Mouse (Mus musculus): Measurements from ENCODE around the gene Egln3. TPM values are rescaled to one million over a fixed set of nuclear protein-coding genes. Genes with fewer than 3 reads are reported as not detected.

The Egln3 gene
- polyA plus RNA-seq, 1 experiment from 2014 or later: 6.1 TPM

DNA sequence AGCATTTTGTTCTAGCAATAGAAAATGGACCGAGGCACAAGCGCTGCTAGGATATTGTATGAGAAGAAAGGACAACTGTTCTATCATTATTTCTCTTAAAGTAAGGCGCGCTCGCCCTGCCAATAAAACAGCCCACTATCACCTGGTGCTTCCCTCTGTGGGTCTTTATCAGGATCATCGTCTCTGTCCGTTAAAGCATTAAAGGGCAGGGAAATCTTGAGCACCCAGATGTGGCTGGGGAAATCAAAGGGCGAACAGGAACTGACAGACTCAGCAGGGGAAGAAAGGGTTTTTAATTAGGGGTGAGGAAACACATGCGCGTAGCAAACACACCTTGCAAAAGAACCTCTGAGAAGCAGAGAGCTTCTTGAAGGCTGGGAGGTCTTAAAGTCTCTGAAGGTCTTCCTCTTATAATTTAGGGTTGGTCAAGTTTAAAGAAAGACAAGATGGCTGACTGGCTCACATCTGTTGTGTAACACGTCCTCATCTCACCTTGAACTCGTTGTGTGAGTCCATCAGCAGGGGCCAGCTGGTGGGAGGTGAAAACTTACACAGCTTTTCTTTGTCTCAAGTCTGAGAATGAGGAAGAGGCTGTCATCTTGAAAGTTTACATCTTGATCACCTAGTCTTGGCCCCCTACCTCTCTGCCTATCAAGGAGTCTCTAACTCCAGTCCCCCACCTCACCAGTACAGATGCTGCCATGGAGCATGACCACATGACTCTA is 18.5 kb upstream of the Egln3 start:
- H3K4me3 ChIP-seq: no peak overlapping the region
- no peak for DNase-seq (ENCODE audit: low spot score)
- H3K36me3 ChIP-seq: no peaks in the 10 kb centered on the region
- H3K9me3 ChIP-seq: no peaks in the 10 kb centered on the region
- no peaks in the 10 kb centered on the region for H3K4me1 ChIP-seq
- WGBS: 43% methylated on average over 12 of the region's 12 CpGs
- H3K27ac ChIP-seq: no peak overlapping the region
- H3K27me3 ChIP-seq (ENCODE audit: insufficient read depth, poor library complexity, severe bottlenecking): no peaks in the 10 kb centered on the region

DNA sequence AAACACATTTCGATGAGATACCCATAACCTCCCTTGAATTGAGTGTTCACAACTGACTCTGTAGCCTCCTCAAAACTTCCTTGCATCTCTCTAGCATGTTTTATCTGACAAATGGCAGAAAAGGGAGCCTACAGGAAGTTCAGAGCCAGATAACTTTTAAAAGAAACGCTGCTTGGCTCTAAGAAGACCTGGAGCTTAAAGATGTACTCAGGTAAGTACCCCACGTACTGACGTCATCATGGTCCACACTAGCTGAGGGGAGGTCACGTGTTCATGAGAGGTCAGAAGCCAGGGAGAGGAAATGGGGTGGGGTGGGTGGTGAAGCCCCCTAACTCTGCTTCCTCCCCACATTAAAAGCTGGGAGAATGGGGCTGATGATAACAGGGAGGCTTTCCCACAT is 13.0 kb upstream of the Egln3 start:
- Histone ChIP-seq H3K4me3 (no peak overlapping the region), H3K9me3 (no peaks in the 10 kb centered on the region), H3K27ac (no peak overlapping the region), H3K27me3 (ENCODE audit: insufficient read depth, poor library complexity, severe bottlenecking) (no peaks in the 10 kb centered on the region), H3K36me3 (no peaks in the 10 kb centered on the region), H3K4me1 (no peaks in the 10 kb centered on the region)
- 69% methylated on average over 5 of the region's 5 CpGs for WGBS
- DNase-seq (ENCODE audit: low spot score): no peak

DNA sequence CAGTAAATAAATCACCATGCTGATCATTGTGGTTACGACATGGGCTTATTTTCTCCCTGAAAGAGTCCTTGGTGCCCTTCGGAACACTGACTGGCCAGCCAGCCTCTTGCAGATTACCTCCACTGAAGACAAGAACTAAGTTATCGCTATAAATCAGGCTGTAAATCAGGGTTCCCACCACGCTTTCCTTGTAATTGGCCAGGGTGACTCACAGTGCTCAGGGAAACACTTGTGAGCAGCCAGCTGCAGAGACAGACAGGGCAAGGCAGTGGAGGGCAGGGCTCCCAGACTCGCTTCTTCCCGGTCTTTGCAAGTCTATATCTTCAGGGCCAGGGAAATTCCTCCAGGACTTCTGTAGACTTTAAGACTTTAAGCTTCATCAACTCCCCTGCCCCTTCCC is 10.8 kb upstream of the Egln3 start:
- Histone ChIP-seq H3K4me3 (no peak overlapping the region), H3K27me3 (ENCODE audit: insufficient read depth, poor library complexity, severe bottlenecking) (no peaks in the 10 kb centered on the region), H3K27ac (no peak overlapping the region), H3K9me3 (no peaks in the 10 kb centered on the region), H3K4me1 (no peaks in the 10 kb centered on the region), H3K36me3 (no peaks in the 10 kb centered on the region)
- WGBS: 66% methylated on average over 6 of the region's 6 CpGs
- DNase-seq (ENCODE audit: low spot score): no peak

DNA sequence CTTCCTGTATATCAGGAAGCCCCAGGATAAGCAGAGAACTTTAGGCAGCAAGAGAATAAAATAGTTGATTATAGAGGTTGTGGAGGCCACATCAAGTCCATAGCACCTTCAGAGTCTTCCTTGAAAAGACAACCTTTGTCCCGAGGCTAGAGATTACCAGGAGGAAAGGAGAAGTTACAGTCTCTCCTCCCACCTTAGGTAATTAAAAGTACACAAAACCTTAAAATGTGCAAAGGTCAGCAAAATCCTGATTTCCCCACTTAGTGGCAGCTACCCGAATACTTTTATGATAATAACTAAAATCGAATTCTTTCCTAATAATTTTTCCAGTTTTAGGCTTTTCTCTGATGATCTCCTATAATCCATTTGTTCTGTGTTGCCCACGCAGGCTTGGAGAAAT is 10.2 kb upstream of the Egln3 start:
- 68% methylated on average over 4 of the region's 4 CpGs for WGBS
- Histone ChIP-seq H3K4me1 (no peaks in the 10 kb centered on the region), H3K9me3 (no peaks in the 10 kb centered on the region), H3K27me3 (ENCODE audit: insufficient read depth, poor library complexity, severe bottlenecking) (no peaks in the 10 kb centered on the region), H3K27ac (no peak overlapping the region), H3K36me3 (no peaks in the 10 kb centered on the region), H3K4me3 (no peak overlapping the region)
- DNase-seq (ENCODE audit: low spot score): no peak

GRCm38 (mm10) chr12:54213230-54213629 is 9.6 kb upstream of the Egln3 start:
- no peak for DNase-seq (ENCODE audit: low spot score)
- no peak overlapping the region for H3K4me3 ChIP-seq
- H3K4me1 ChIP-seq: no peaks in the 10 kb centered on the region
- H3K36me3 ChIP-seq: no peaks in the 10 kb centered on the region
- H3K27me3 ChIP-seq (ENCODE audit: insufficient read depth, poor library complexity, severe bottlenecking): no peaks in the 10 kb centered on the region
- no peaks in the 10 kb centered on the region for H3K9me3 ChIP-seq
- WGBS: 61% methylated on average over 5 of the region's 5 CpGs
- no peak overlapping the region for H3K27ac ChIP-seq

DNA sequence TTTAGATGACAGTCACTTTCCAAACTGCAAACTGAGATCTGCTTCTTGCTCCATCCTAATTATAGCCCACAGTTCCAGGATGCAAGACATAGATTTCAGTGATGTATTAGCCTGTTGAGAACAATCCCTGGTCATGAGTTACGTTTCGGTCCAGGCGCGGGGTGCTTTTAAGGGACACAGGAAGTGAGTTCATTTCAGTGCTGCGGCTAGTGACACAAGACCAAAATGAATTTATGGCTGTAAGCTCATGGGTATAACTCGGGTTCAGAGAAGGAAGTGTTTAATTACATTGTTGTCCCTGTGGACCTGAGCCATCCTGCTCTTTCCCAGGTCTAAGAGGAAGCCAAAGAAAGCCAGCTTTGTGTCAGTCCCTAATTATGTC is 5.5 kb upstream of the Egln3 start:
- Histone ChIP-seq H3K9me3 (no peaks in the 10 kb centered on the region), H3K27me3 (ENCODE audit: insufficient read depth, poor library complexity, severe bottlenecking) (peaks cover 6% of the 10 kb centered on the region; the same call in 1 of the 2 replicates), H3K4me1 (peaks cover 5% of the 10 kb centered on the region; the same call in 1 of the 2 replicates), H3K36me3 (no peaks in the 10 kb centered on the region), H3K27ac (no peak overlapping the region), H3K4me3 (no peak overlapping the region)
- no peak for DNase-seq (ENCODE audit: low spot score)
- 78% methylated on average over 6 of the region's 6 CpGs for WGBS

DNA sequence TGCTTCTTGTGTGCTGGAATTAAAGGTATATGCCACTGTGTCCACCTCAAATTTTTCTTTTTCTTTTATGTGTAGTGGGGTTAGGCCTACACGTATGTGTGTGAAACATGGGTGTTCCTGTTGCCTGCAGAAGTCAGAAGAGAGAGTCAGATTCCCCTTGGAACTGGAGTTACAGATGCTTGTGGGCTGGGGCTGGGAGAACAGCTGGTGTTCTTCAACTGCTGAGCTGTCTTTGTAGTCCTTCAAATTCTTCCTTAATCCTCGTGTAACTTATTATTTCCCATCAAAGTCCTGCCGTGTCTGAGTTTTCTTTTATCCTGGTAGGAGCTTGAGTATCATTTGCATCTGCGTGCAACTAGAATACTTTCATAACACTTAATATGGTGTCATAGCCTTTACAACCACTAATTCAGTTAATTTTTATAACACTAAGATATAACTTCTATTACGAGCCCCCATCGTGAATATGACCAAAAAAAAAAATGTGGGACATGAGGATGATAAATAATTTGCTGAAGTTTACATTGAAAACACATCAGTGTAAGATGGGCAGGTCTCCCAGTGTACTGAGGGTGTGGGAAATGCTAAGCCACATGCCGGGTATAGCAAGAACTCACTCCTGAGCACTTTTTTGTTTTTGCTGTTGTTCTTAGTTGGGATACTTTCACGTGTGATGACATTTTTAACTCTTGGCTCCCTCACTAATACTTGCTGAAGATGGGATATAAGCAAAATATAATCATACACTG is 4.9 kb upstream of the Egln3 start:
- H3K4me1 ChIP-seq: peaks cover 7% of the 10 kb centered on the region; the same call in 1 of the 2 replicates
- no peak overlapping the region for H3K4me3 ChIP-seq

DNA sequence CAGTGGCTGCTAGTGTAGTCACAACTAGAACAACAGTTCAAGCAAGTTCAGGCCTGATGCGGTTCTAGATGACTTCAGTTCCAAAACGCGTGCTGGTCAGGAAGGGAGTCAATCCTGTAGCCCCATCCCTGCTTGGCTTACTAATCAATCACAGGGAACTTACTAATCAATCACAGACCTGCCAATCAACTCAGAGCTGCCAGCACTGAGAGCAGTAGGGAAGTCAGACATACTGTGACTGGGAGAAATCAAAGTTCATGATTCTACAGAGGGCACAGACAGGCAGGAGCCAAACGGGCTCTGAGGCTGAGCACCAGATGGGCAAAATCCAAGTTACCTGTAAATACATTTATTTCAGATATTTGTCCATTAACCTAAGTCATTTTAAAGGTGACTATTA is 2.1 kb upstream of the Egln3 start:
- WGBS: 85% methylated on average over 4 of the region's 4 CpGs
- no peak overlapping the region for H3K27ac ChIP-seq
- H3K4me3 ChIP-seq: no peak overlapping the region
- peaks cover 16% of the 10 kb centered on the region; the same call in 1 of the 2 replicates for H3K27me3 ChIP-seq (ENCODE audit: insufficient read depth, poor library complexity, severe bottlenecking)
- no peak for DNase-seq (ENCODE audit: low spot score)
- no peaks in the 10 kb centered on the region for H3K9me3 ChIP-seq
- peaks cover 22% of the 10 kb centered on the region for H3K4me1 ChIP-seq
- no peaks in the 10 kb centered on the region for H3K36me3 ChIP-seq

More for the DNA sequence above, 4.9 kb upstream of the Egln3 start:
- H3K27me3 ChIP-seq (ENCODE audit: insufficient read depth, poor library complexity, severe bottlenecking): peaks cover 6% of the 10 kb centered on the region; the same call in 1 of the 2 replicates
- no peak for DNase-seq (ENCODE audit: low spot score)
- no peaks in the 10 kb centered on the region for H3K9me3 ChIP-seq
- no peak overlapping the region for H3K27ac ChIP-seq
- no peaks in the 10 kb centered on the region for H3K36me3 ChIP-seq
- WGBS: 67% methylated on average over 8 of the region's 8 CpGs

GRCm38 (mm10) chr12:54205195-54205594 is 1.5 kb upstream of the Egln3 start:
- 3% methylated on average over 1 of the region's 1 CpGs for WGBS
- DNase-seq (ENCODE audit: low spot score): no peak
- no peaks in the 10 kb centered on the region for H3K9me3 ChIP-seq

DNA sequence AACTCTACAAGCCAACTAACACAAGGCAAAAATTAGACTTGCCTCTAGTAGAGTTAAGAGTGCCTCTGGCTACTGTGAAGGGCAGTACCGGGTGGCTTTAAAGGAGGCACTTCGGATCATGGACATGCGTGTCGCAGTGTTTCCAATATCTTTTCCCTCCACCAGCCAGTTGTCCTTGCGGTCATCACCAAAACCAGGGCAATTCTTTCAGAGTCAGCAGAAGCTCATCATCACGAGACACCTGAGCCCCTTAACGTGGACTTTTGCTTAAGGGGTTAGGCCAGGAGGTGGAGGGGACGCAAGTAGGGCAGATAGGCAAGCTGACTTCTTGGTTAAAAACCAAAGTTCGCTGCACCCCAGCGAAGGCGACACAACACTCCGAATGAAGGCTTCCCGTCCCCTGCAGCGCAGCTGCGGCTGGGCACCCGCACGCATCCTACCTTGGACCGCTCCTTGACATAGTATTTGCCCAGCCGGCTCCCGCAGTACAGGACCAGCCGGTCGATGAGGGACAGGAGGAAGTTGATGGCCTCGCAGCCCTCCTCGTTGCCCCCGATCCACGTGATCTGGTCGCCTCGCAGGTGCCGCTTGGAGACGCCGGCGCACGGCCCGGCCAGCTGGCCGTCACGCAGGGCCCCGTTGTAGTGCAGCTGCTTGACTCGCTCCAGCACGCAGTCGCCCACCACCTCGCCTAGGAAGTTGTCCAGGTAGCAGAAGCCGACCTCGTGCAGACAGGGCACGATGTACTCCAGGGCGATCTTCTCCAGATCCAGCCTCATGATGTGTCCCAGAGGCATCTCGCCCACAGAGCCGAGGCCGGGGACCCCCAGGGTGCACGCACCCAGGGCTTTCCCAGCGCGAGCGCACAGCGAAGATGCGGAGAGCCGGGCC is 650 bp downstream of the Egln3 start:
- WGBS: 1% methylated on average over 55 of the region's 55 CpGs
- DNase-seq (ENCODE audit: low spot score): peak; percentile 80
- Histone ChIP-seq H3K36me3 (no peaks in the 10 kb centered on the region), H3K4me3 (peak overlapping the region; percentile 70), H3K27me3 (ENCODE audit: insufficient read depth, poor library complexity, severe bottlenecking) (peaks cover 16% of the 10 kb centered on the region; the same call in 1 of the 2 replicates), H3K27ac (peak overlapping the region; percentile 82), H3K4me1 (peaks cover 35% of the 10 kb centered on the region), H3K9me3 (no peaks in the 10 kb centered on the region)

More at GRCm38 (mm10) chr12:54205195-54205594, 1.5 kb upstream of the Egln3 start:
- 0 out of 2 replicates have a peak overlapping the region, but pooled peaks have one; percentile 0 for H3K27ac ChIP-seq
- no peaks in the 10 kb centered on the region for H3K36me3 ChIP-seq
- H3K4me1 ChIP-seq: peaks cover 22% of the 10 kb centered on the region
- no peak overlapping the region for H3K4me3 ChIP-seq
- peaks cover 16% of the 10 kb centered on the region; the same call in 1 of the 2 replicates for H3K27me3 ChIP-seq (ENCODE audit: insufficient read depth, poor library complexity, severe bottlenecking)

- Histone ChIP-seq H3K27me3 (ENCODE audit: insufficient read depth, poor library complexity, severe bottlenecking) (peaks cover 16% of the 10 kb centered on the region; the same call in 1 of the 2 replicates), H3K4me1 (peaks cover 38% of the 10 kb centered on the region), H3K27ac (0 out of 2 replicates have a peak overlapping the region, but pooled peaks have one; percentile 82), H3K9me3 (no peaks in the 10 kb centered on the region), H3K4me3 (peak overlapping the region; percentile 70), H3K36me3 (no peaks in the 10 kb centered on the region)
- DNase-seq (ENCODE audit: low spot score): no peak
- 29% methylated on average over 6 of the region's 6 CpGs for WGBS
Measured at GRCm38 (mm10) chr12:54202276-54202675, 1.4 kb downstream of the Egln3 start.

GRCm38 (mm10) chr12:54200856-54201255 is 2.8 kb downstream of the Egln3 start:
- Histone ChIP-seq H3K27ac (peak overlapping the region; percentile 33; the same call in 1 of the 2 replicates), H3K9me3 (no peaks in the 10 kb centered on the region), H3K27me3 (ENCODE audit: insufficient read depth, poor library complexity, severe bottlenecking) (peaks cover 16% of the 10 kb centered on the region; the same call in 1 of the 2 replicates), H3K36me3 (no peaks in the 10 kb centered on the region), H3K4me1 (peaks cover 38% of the 10 kb centered on the region), H3K4me3 (no peak overlapping the region)
- WGBS: 40% methylated on average over 6 of the region's 6 CpGs
- DNase-seq (ENCODE audit: low spot score): no peak

Data from heart, embryonic 10.5 days (tissue).